Mouse (Mus musculus) T-helper 1 cell (primary cell): Measurements from ENCODE around the gene Eva1c.
"Not testable (repeated sequence)": the region's sequence is repeated elsewhere in the genome, so short reads cannot be mapped to it uniquely, and the experiment has no call there.

ENCODE experiments used
- in situ Hi-C: fragments of 300-600 bp; cut with MboI, MseI; formaldehyde crosslinking; loops from one replicate; pipeline ENCODE4 v1.15.1; 2025; ENCODE audit warnings: high pct_unique_total_duplicates

Eva1c gene

DNA sequence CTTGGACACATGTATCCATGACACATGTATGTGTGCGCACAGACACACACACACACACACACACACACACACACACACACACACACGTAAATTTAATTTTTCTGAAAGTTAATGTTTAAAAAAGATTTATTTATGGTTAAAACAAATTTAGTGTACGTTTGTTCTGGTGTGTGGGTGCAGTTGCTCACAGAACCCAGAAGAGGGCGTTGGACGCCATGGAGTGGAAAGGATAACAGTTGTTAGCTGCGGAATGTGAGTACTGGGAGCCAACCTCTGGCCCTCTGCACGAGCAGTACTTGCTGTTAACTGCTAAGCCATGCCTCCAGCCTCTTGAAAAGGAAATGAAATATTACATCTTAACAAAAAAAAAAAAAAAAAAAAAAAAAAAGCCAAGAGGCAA lies at the start of gene Eva1c:
Gene Eva1c (plus strand): TSS at position 263 of the 400 bp plus-strand sequence.
- in situ Hi-C loops, result no loop called here

DNA sequence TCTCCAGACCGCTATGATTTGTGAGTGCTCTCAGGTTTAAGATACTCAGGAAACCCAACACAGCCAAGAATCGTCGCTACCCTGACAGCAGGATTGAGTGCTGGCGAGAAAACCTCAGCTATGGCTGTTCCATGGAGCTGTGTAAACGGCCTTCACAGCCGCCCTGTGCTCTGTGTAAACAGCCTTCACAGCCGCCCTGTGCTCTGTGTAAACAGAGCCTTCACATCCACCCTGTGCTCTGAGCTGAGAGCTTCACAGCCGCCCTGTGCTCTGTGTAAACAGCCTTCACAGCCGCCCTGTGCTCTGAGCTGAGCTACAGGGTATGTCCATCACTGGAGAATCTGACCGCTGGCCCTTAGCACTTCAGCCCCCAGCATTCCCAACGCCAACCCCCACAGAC lies 46.7 kb upstream of the Eva1c start:
- in situ Hi-C loops, result no loop called here

DNA sequence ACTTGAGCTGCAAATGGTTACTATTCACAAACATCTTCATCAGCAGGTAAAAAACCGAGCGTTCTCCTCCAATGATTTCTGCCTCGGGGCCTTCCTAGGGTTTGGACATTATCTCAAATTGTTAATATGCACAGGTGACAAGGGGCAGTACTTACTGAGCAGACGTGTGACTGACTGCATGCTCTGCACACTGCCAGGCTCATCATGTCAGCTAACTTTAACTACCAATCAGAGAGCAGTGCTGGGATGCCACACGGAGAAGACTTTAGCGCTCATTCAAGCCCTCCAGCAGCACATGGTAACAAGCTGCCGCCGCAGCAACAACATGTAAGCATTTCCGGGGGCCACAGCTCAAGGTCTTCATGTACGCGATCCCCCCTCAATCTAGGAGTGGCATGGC lies 43.2 kb upstream of the Eva1c start:
- in situ Hi-C loops, result no loop called here

DNA sequence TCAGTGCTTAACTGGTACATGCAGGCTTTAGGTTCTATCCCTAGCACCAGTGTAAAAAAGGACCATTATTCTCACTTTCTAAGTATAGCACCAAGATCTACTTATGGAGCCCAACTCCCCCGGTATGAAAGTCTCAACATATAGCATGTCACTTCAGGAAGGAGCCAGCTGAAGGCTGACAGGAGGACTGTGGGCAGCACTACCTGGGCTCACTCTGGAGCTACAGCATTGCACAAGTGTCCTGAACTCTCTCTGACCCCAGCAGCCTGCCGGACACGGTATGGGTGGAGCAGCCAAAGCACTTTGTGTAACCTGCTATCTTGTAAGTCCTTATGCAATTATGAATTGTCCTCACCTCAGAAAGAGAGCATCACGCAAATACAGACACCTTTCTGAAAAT lies 41.3 kb upstream of the Eva1c start:
- in situ Hi-C loops, result no loop called here

DNA sequence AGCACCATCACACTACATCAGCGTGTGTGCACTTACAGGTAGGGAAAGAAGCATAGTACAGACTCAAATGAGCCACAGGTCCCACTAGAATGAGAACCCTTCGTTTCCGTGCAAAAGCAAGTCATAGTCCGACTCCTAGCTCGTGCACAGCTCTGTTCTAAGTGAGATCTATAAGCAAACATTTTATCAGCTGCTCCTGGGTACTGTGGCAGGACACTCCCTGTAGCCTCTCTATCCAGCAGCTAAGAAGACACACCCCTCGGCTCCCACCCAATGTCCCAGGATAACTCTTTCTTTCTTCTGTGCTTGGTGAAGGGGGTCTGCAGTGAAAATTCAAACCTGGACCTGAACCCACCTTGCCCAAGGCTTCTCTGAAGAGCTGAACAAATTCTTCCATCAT lies 37.9 kb upstream of the Eva1c start:
- in situ Hi-C loops, result no loop called here

DNA sequence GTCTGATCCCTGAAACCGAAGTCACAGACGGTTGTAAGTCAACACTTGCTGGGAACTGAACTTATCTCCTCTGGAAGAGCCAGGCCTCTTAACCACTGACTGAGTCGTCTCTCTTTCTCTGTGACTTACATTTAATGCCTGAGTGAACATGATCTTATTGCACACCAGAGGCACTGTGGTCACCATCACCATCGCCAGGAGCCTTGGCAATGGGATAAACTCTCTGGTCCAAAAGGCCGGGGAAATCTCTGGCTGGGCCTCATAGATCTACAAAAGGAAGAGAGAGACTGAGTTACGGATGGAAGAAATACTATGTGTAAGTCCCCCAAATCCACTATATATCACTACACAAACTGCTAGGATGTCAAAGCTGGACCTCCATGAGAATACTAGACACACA lies 35.6 kb upstream of the Eva1c start:
- in situ Hi-C loops, result no loop called here

DNA sequence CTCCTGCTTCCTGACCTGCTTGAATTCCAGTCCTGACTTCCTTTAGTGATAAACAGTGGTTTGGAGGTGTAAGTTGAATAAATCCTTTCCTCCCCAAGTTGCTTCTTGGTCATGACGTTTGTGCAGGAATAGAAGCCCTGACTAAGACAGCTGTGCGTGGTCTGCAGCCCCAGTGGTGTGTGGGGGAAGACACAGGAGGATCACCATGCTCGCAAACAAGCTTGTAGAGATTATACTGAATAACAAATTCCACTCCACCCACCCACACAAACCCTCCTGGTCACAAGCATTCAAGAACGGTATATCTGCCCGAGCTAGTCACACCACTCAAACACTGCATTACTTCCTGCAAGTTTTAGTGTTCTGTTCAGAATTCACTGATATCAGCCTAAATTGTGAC lies 34.5 kb upstream of the Eva1c start:
- in situ Hi-C loops, result no loop called here

DNA sequence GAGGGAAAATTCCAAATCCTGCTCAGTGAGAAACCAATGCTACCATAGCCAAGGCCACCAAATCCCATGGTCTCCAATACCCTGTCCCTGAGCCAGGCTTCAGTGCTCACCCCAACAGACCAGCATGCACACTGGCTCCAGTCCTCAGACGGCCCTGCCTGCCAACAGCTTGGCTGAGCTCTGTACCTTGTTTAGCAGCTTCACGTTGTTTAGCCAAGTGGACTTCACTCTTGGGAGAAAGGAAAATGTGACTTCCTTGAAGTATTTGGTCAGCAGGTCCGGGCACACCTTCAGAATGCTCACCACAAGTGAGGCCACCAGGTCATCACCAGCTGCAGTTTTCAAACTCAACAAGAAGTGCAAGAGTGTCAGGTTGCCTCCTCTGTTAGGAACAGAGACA lies 34.0 kb upstream of the Eva1c start:
- in situ Hi-C loops, result no loop called here

DNA sequence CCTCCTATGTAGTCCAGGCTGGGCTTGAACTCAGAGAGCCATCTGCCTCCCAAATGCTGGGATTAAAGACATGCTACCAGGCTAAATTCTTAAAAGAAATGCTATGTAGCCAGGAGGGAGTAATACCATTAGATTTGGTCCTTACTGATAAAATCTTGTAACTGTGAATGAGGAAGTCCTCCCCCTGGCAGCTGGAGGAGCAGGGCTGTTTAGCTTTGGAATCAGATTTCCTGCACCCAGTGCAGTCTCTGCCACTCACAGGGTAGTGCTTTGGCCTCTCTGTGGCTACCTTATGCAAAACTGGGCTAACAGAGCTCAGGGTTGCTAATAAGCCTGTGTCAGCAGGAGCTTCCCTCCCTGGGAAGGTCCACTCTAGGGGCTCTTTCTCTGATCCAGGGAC lies 31.8 kb upstream of the Eva1c start:
- in situ Hi-C loops, result no loop called here

DNA sequence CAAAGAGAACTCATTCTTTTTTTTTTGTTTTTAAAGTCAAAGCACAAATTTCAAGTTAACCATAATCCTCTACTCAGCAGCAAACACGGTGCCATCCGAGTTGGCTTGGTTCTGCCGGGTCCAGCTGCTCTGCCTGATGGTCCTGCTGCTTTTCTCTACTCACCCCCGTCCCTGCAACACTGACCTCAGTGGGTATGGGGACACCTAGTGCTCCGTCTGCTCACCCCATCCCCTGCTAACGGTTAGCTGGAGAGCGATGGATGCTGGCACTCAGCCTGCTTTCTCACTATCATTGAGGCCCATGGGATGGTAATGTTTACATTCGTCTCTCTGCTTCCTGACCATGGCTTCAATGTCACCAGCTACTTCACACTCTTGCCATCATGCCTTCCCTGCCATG lies 28.1 kb upstream of the Eva1c start:
- in situ Hi-C loops, result no loop called here

DNA sequence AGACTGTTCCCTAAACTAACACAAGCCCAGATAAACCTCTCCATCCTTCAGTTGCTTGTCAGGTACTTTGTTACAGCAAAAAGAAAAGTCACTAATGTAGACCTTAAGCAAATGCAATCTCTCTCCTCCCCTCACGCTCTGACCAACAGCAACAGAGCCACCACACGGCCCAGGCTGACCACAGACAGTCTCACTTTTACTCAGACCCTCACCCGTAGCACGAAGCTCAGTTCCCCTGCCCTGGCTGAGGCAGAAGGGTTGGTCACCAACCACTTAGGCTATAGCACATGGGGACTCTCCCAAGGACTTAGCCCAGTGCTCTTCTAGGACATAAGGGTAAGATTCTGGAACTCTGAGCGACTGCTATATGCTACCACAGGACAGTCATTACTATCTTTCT lies 27.7 kb upstream of the Eva1c start:
- in situ Hi-C loops, result no loop called here

DNA sequence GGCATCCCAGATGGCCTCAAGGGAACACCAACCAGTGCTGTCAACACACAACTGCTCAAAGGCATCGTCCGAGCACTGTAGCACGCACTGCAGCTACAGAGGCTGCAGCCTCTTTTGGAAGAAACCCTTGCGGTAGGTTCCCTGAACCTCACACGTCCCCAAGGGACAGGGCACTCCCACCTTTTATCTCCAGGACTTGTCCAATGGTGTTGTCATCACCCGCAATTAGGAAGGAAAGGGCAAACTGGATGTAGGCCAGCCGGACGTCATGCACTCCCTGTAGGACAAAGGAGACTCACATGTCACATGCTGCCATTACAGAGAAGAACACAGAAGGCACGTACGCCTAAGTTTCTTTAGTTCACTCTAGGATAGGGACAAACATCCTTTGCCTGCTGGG lies 26.7 kb upstream of the Eva1c start:
- in situ Hi-C loops, result no loop called here

DNA sequence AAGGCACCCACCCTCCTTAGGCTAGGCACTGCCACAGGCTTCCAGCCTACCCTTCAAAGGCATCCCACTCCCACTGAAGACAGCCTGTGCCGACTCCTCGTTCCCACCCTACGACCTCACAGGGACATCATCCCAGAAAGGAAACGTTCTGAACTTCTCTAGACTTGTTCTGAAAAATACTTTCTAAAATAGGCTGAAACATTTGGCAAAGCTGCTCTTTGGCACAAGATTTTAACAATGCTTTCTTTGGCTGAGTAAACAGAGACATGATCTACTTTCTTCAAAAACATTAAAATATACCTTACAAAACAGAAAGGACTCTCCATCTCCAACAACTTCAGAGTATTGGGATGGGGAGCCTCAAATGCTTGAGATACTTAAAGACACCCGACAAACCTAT lies 25.3 kb upstream of the Eva1c start:
- in situ Hi-C loops, result no loop called here

DNA sequence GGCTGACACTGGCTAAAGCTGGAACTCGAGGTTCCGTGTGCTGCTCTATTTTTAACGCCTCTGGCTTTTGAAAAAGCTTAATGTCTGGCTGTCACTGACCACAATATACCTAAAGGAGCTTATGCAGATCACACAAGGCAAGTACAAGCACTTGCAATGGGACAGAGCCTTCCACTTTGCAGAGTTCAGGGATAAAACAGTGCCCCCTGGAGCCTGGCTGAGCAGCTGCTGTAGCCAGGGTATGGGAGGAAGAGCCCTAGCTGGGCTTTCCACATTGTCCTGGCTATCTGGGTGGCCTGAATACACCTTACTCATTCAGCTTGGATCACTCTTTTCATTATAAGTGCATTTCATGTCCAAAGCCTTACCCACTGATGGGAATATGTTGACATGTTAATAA lies 24.6 kb upstream of the Eva1c start:
- in situ Hi-C loops, result no loop called here

DNA sequence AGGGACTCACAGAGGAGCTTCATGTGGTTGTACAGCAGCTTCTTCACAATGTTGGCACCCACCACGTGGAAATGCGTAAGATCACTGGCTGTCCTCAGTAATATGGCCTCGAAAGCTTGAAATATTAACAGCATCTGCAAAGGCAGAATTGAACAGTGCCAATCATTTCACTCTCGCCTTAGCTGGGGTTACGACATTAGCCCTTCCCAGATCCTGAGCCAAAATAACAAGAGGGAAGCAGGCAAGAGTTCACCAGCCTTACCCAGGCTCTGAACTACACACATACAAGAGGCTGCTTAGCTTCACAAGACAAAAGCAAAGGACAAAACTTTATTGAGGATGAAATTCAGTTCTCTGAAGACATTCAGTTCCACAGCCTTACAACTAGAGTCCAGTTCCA lies 22.1 kb upstream of the Eva1c start:
- in situ Hi-C loops, result no loop called here

DNA sequence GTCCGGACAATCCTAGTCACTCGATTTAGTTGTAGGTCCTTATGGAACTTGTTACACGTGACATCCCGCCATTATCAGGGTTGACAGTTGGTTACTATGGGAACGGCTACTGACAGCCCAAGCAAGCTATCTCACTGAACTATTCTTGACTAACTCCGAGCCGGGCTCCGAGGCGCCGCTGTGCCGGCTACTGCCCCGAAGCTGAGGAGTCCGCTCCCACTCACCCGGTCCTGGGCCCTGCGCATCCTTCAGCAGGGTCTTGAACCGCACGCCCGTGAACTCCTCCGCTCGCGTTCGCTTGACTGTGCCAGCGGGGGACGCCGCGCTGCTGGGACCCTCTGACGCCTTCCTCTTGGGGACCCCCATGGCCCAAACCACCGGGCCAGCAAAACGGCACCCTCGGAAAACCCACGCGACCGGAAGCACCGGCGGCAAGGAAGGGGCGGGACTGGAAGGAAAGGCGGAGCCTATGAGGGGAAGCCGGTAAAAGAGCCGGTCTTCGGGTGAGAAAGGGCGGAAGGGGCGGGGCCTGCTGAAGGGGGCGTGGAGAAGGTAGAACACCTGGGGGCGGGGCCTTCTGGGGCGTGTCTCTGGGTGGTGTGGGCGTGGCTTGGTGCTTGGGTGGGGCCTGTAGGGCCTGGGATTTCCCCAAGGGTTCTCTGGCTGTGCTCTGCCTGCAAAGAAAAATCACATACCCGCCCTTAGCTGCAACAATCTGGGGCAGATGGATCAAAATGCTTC lies 16.4 kb upstream of the Eva1c start, which contains the start of gene Urb1:
Gene Urb1 (minus strand): TSS at position 439 of the 741 bp plus-strand sequence.
- in situ Hi-C loops, result loop anchor here (5.0 kb wide), 1 partner anchor 63 kb away; no protein-coding TSS in a partner anchor

DNA sequence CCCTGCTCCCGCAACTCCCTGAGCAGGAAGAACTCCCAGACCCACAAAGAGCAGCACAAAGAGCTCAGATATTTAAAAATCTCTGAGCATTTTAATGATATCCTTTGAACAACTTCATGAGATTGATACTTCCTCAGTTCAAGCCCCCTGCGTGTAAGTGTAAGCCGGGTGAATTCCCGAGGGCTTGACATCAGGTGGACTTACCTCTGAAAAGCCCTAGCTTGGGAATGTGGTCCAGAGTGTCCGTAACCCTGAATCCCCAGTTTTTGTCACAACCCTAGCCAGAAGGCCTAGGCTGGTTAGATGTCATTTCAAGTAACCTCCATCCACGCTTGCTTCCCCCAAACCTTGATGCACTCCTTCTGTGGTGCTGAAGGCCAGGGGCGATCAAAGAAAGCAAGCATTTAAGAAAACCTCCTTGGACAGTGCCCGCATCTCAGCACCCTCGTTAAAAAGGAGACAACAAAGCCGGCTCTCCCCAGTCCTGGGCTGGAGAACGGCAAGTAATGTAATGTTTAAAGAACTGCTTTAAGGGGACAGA lies 15.7 kb upstream of the Eva1c start:
- in situ Hi-C loops, result no loop called here

DNA sequence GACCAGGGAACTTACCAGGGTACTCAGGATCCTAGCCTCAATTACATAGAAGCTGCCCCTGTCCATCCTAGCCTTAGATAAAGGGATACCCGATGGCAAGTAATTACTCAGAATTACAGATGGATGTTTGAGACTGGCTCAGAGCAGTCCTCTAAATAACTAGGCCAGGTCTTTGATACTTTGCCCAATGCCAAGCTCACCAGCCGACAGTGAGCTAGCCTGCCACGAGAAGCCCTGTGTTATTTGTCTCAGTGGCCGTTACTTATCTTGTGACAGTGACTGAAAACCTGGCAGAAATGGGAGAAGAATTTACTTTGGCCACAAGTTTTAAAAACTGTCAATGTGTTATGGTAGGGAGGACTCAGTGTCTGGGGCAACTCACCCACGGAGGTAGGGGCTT lies 14.4 kb upstream of the Eva1c start:
- in situ Hi-C loops, result no loop called here

DNA sequence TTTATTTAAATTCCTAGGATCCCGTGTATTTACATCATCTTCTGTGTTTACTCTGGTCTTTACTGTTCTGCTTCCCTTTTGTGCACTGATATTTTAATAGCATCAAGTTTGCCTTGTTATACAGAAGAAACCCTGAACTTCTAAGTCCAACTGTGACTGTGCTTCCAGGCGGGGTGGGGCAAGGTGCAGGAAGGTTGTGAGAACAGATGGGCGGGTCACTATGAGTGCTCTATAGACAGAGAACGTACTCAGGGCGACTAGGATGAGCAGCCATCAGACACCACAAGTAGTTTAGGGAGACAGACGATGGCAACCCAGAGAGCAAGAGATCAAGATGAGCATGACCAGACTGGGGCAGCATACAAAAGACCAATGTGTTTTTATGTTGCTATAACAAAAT lies 6.2 kb upstream of the Eva1c start:
- in situ Hi-C loops, result no loop called here

DNA sequence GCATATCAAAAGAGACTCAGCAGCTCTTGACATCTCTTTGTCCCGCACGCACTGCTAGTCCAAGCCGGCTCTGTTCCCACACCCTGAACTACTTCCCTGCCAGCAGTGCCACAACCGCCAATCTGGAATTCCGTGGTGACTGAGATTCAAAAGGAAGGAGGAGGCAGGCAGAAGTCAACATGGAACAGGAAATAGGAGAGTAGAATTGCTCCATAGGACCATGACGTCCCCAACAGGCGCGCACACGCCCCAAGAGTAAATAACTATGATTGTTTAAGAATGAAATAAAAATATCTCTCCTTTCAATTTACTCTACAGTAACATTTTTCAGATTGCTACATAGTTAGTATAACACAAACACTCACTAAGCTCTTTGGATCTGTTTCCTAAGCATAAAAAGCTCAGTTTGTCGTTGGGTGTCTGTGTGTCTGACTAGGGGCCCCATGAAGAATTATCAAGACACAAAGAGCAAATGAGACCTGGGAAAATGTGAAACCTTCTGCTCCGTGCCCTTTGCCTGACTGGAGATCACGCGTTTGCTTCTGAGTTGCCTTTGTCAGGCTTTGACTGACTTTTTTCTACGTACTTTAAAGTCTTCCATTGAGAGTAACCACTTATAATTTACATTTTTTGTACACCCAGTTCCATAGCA lies 5.3 kb upstream of the Eva1c start:
- in situ Hi-C loops, result no loop called here

DNA sequence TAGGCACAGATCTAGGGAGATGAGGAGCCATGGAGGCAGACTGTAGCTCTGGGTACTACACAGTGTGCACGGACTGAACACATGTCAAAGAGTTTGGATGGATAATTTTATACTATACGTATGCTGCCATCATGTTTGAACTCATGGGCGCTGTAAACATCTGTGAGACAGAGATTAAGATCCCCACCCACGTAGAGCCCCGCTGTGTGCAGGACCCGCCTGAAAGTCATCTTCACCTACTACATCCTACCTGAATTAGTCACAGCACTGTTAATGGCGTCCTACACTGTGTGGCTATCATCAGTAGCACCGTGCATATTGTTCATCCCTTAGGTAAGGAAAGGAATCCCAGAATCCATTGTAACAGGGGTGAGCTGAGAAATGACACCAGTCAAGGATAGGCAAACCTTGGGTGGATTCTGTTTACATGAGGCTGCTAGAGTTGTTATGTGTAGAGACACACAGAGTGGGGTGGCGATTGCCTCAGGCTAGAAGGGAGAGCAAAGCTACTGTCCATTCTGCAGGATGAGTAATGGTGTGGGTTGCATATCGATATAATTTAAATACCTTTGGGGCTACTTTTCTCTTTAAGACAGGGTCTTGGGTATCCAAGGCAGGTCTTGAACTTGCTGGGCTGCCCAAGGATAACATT lies 4.1 kb upstream of the Eva1c start:
- in situ Hi-C loops, result no loop called here

DNA sequence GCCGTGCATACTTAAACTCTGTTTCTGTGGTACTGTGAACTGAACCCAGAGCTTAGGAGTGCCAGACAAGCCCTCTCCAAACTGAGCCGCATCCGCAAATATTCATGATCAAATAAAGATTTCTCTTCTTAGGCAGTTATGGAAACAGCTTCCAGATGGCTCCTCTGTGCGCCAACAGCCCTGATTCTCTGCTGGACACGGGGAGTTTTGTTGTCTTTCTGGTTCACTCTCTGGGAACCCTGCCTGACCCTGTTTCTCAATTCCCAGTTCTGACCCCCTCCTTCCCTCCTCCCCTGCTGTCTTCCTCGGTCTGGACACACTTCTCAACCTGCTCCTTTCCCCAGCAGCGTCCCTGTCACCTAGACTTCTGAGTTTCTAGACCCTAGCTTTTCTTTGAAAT lies 3.5 kb upstream of the Eva1c start:
- in situ Hi-C loops, result no loop called here

DNA sequence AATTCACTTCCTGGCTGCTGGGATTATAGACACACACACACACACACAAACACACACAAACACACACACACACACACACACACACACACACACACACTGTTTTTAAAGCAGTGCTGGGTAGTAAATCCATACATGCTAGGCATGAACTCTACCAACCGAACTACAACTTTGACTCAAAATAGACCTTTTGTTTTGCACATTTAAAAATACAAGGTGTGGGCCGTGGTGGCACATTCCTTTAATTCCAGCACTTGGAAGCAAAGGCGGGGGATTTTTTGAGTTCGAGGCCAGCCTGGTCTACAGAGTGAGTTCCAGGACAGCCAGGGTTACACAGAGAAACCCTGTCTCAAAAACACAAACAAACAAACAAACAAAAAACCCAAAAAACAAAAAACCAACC lies 2.5 kb upstream of the Eva1c start:
- in situ Hi-C loops, result not testable (repeated sequence)
